Mouse (Mus musculus): ENCODE results near the gene Kcnj10.

- TF ChIP-seq POLR2A (IDR thresholded peaks at IDR 0.05; ENCODE audit: borderline replicate concordance, control insufficient read depth, low read depth, low read length) (no peak), CTCF (IDR thresholded peaks at IDR 0.05; ENCODE audit: control insufficient read depth, insufficient read depth, low read length) (no peak)
Observed at GRCm38 (mm10) chr1:172344820-172345219, 3.8 kb downstream of the Kcnj10 start.

Measured in bone marrow, adult 2 months (tissue).